Mouse (Mus musculus) heart, embryonic 12.5 days (tissue): ENCODE measurements at regions not wholly inside any gene's neighbourhood (a gene's known extent, or its start where the extent isn't known, plus 50 kb on each side); places are given as distances from the start of the nearest gene placed in this dataset.

Experiments used
- ATAC-seq: fragments of 200-750 bp; cut with Nextera tagmentation; 2 replicates; pipeline ENCODE4 v1.8.0; 2017; ENCODE audit warnings: moderate TSS enrichment, moderate library complexity; ENCODE audit not compliant: insufficient number of reproducible peaks, low FRiP score
- H3K27ac ChIP-seq: fragments of 300-500 bp; sonication (generic); 2 replicates; pipeline ENCODE4 v1.5.1; 2016; ENCODE audit warnings: mild to moderate bottlenecking, moderate library complexity; ENCODE audit not compliant: poor library complexity, severe bottlenecking
- H3K27me3 ChIP-seq: fragments of 300-500 bp; sonication (generic); replicated peaks from 2 replicates; pipeline ENCODE4 v1.6.1; 2016; ENCODE audit warnings: mild to moderate bottlenecking, moderate library complexity
- H3K36me3 ChIP-seq: fragments of 300-500 bp; sonication (generic); 2 replicates; pipeline ENCODE4 v1.6.1; 2016; ENCODE audit warnings: mild to moderate bottlenecking, moderate library complexity
- H3K4me1 ChIP-seq: fragments of 300-500 bp; sonication (generic); replicated peaks from 2 replicates; pipeline ENCODE4 v1.6.1; 2016; ENCODE audit warnings: mild to moderate bottlenecking
- H3K4me2 ChIP-seq: fragments of 300-500 bp; sonication (generic); 2 replicates; pipeline ENCODE4 v1.6.1; 2016; ENCODE audit warnings: mild to moderate bottlenecking, moderate library complexity
- H3K4me3 ChIP-seq: fragments of 300-500 bp; sonication (generic); 2 replicates; pipeline ENCODE4 v1.5.1; 2016; ENCODE audit warnings: mild to moderate bottlenecking
- H3K9ac ChIP-seq: fragments of 300-500 bp; sonication (generic); 2 replicates; pipeline ENCODE4 v1.6.1; 2016; ENCODE audit warnings: mild to moderate bottlenecking, moderate library complexity
- H3K9me3 ChIP-seq: fragments of 300-500 bp; sonication (generic); replicated peaks from 2 replicates; pipeline ENCODE4 v1.6.1; 2016; ENCODE audit warnings: mild to moderate bottlenecking, moderate library complexity
- WGBS: fragments of 180-500 bp; shearing (Covaris S2); methylation state at CpG from one replicate; pipeline ENCODE4 v1.1.7; 2016; 5-methylcytosine and 5-hydroxymethylcytosine counted together

DNA sequence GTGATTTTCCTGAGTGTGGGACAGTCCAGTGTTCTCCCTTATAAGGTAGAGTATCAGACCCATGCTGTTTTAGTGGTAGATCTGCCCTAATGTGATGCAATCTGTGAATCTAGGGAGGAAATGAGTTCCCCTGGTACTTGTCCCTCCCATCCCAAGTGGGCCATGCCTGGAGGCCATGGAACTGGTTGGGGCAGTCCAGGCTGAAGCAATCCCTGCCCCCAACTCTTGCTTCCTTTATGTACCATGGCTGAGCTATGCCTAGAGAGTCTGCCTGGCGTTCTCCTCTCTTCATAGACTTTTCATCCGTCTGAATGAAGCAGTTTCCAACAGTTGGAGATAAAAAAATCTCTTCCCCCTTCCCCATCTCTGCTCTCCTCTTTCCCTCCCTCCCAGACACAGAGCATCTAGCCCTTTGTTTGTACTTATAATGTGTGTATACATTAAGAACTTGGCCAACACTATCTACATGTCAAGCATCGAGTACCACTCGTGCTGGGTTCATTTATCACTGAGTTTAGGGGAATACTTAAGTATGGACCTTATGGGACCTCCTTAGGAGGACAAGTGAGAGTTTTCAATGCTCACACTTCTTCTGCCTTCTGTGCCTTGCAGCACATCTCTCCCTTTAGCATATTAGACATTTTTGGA is 350.4 kb upstream of the Nr2f2 start:
- no peak overlapping the region for H3K4me2 ChIP-seq
- H3K27ac ChIP-seq = no peak overlapping the region
- H3K9ac ChIP-seq = no peak overlapping the region
- H3K4me1 ChIP-seq = 0 out of 2 replicates have a peak, but pooled peaks cover 9% of the 10 kb centered on the region
- H3K27me3 ChIP-seq = no peaks in the 10 kb centered on the region
- no peak overlapping the region for H3K4me3 ChIP-seq
- no peaks in the 10 kb centered on the region for H3K9me3 ChIP-seq
- H3K36me3 ChIP-seq = no peaks in the 10 kb centered on the region
- no peak for ATAC-seq
- WGBS = 77% methylated on average over 4 of the region's 4 CpGs

DNA sequence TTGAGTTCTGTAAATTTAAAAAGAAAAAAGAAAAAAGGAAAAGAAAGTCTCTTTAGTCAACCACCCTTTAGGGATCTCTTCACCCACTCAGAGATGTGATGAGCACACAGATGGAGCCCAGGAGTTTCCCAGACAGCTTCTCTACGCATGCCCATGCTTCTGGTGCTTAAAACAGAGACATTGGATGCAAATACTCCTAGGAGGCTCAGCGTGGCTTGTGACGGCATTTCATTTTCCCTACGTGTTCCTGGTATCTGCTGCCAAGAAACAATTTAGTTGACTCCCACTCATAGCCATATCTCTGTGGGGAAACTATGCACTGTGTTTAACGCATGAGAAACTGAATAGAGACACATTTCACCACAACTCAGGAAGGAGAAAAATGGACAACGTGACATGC is 345.6 kb upstream of the Nr2f2 start:
- Histone ChIP-seq H3K9me3 (no peaks in the 10 kb centered on the region), H3K9ac (no peak overlapping the region), H3K27ac (no peak overlapping the region), H3K36me3 (no peaks in the 10 kb centered on the region), H3K27me3 (no peaks in the 10 kb centered on the region), H3K4me2 (no peak overlapping the region), H3K4me3 (no peak overlapping the region), H3K4me1 (no peaks in the 10 kb centered on the region)
- WGBS = 69% methylated on average over 6 of the region's 6 CpGs
- ATAC-seq = no peak

DNA sequence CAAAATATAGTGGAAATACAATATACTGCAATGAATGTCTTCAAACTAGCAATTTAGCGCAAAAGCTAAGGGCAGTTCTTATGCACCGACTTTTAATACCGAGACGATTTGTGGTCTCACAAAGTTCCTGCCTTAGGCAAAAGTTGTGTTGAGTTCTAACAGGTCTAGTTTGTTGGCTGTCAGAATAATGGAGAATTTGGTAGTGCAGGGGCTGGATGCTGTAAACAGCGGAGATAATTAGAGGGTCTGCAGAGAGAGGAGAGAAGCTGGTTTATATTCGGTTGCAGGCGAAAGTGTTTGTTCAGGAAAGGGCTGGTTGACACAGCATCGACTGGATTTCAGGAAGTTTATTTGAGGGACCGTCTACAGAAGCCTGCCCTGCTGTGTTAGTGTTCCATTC is 339.7 kb upstream of the Nr2f2 start:
- no peaks in the 10 kb centered on the region for H3K9me3 ChIP-seq
- no peak overlapping the region for H3K4me3 ChIP-seq
- no peaks in the 10 kb centered on the region for H3K36me3 ChIP-seq
- no peak for ATAC-seq
- H3K27me3 ChIP-seq = no peaks in the 10 kb centered on the region
- whole genome bisulfite sequencing = 76% methylated on average over 9 of the region's 9 CpGs
- no peak overlapping the region for H3K27ac ChIP-seq
- no peaks in the 10 kb centered on the region for H3K4me1 ChIP-seq
- no peak overlapping the region for H3K4me2 ChIP-seq
- no peak overlapping the region for H3K9ac ChIP-seq

DNA sequence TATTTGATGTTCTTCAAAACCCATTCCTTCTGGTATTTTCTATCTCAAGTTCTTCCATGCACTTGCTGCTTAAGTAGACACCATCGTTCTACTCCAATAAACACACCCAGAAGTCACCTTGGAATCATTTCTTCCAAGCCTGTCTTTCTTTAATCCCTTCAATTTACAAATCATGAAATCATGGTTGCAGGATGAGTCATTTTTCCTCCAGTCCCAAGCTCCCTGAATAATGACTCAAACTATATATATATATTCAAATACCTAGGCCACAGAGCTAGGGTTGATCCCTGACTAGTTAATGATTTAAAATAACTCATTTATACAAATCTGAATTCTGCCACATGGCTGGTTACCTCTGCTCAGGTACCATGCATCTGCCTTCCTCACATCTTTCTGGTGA is 337.2 kb upstream of the Nr2f2 start:
- 81% methylated on average over 1 of the region's 1 CpGs for WGBS
- Histone ChIP-seq H3K4me2 (no peak overlapping the region), H3K9me3 (no peaks in the 10 kb centered on the region), H3K27ac (no peak overlapping the region), H3K4me3 (no peak overlapping the region), H3K4me1 (no peaks in the 10 kb centered on the region), H3K9ac (no peak overlapping the region), H3K36me3 (no peaks in the 10 kb centered on the region), H3K27me3 (no peaks in the 10 kb centered on the region)
- ATAC-seq = no peak

DNA sequence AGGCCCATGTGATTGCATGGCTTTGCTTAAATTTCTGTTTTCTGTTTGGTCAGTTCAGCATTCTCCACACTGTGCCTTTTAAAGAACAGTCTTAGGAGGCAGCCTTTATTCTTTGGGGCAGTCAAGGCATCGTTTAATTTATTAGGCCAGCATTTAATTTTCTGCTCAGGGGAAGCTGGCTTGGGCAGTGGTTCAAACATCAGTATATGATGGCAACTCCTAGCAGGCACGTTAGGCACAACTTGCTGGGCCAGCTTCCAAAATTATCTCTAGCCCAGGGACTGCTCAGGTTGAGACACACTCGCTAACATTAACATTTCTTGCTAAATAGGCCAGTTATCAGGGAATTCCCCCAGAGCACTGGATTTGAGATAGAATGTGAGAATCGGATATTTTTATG is 333.9 kb upstream of the Nr2f2 start:
- H3K4me2 ChIP-seq = no peak overlapping the region
- no peak overlapping the region for H3K4me3 ChIP-seq
- no peak for ATAC-seq
- no peak overlapping the region for H3K9ac ChIP-seq
- H3K9me3 ChIP-seq = no peaks in the 10 kb centered on the region
- H3K27ac ChIP-seq = no peak overlapping the region
- WGBS = 70% methylated on average over 4 of the region's 4 CpGs
- no peaks in the 10 kb centered on the region for H3K36me3 ChIP-seq
- H3K4me1 ChIP-seq = no peaks in the 10 kb centered on the region
- no peaks in the 10 kb centered on the region for H3K27me3 ChIP-seq

DNA sequence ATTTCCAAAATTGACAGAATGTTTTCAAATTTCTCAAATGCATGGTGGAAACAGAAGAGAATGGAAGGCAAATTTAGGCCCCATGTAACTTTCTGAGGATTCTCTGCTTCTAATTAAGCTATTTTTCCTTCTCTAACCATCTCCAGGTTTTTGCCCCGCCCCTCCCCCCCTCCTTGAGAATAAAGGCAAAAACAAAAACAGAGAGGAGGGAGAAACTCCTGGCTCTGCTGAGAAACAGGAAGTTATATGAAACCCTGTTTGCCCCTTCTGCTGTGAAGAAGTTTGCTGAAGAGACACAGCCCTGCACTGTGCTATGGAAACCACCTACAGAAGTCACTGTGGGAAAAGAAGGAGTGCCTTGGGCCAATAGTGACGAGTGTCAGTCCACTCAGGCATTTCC is 332.9 kb upstream of the Nr2f2 start:
- Histone ChIP-seq H3K27me3 (no peaks in the 10 kb centered on the region), H3K4me2 (no peak overlapping the region), H3K9ac (no peak overlapping the region), H3K9me3 (no peaks in the 10 kb centered on the region), H3K27ac (no peak overlapping the region), H3K4me3 (no peak overlapping the region), H3K36me3 (no peaks in the 10 kb centered on the region), H3K4me1 (no peaks in the 10 kb centered on the region)
- WGBS = 72% methylated on average over 2 of the region's 2 CpGs
- ATAC-seq = no peak

DNA sequence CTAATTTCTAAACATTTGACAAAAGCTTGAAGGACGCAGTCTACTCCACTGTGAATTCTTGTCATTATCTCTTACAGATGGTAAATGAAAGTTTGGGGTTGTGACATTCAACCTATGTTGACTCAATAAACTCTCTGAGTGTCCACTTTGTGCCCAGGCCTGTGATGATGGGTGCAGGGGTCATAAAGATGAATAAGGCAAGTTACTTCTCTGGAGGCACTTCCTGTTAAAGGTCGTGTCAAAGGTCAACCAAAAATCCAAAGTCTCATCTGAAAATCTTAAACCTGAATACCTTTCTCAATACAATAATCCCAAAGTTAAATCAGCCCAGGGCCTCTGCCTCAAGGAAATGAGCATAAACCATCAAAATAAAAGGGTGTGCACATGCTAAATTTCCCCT is 332.5 kb upstream of the Nr2f2 start:
- H3K36me3 ChIP-seq = no peaks in the 10 kb centered on the region
- no peak overlapping the region for H3K4me2 ChIP-seq
- H3K9ac ChIP-seq = no peak overlapping the region
- H3K27me3 ChIP-seq = no peaks in the 10 kb centered on the region
- no peaks in the 10 kb centered on the region for H3K9me3 ChIP-seq
- no peaks in the 10 kb centered on the region for H3K4me1 ChIP-seq
- ATAC-seq = no peak
- no peak overlapping the region for H3K27ac ChIP-seq
- WGBS = 69% methylated on average over 2 of the region's 2 CpGs
- no peak overlapping the region for H3K4me3 ChIP-seq

DNA sequence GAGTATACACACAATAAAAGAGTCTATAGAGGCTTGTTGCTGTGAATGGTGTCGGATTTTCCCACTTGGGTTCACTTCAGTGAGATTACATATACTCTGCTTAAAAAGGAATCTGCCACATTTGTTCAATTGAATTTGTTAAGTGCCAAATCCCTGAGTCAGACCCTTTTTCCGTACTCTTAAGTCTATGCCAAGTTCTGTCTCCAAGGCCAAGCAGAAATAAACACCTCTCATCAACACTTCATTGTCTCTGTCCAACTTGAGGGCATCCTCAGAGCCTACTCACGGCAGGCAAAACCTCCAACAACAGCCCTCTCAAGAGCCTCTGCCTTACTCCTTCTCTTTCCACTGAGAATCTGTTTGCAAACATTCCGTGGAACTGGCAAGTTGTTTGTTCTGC is 325.6 kb upstream of the Nr2f2 start:
- Histone ChIP-seq H3K9ac (no peak overlapping the region), H3K36me3 (no peaks in the 10 kb centered on the region), H3K4me2 (no peak overlapping the region), H3K9me3 (no peaks in the 10 kb centered on the region), H3K27ac (no peak overlapping the region), H3K4me1 (no peaks in the 10 kb centered on the region), H3K4me3 (no peak overlapping the region), H3K27me3 (no peaks in the 10 kb centered on the region)
- 68% methylated on average over 4 of the region's 4 CpGs for WGBS
- ATAC-seq = no peak

DNA sequence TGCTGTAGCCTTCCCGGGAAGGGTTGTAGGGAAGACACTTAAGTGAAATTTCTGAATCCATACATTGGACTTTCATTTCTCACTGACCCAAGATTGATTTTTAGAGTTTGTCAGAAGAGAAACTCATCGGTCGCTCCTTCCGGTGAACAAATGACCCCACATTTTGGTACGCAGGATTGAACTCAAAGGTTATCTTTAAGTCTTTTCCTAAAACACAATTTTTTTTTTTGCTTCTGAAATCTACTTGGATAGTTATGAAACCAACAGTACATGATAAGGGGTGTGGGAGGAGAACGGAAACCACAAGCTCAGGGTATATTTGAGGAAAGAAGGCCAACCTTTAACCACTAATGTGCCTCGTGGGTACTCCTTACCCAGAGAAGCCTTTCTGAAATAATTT is 324.3 kb upstream of the Nr2f2 start:
- ATAC-seq = no peak
- Histone ChIP-seq H3K36me3 (no peaks in the 10 kb centered on the region), H3K9me3 (no peaks in the 10 kb centered on the region), H3K27me3 (no peaks in the 10 kb centered on the region), H3K4me1 (no peaks in the 10 kb centered on the region), H3K9ac (no peak overlapping the region), H3K4me2 (no peak overlapping the region), H3K4me3 (no peak overlapping the region), H3K27ac (no peak overlapping the region)
- 76% methylated on average over 7 of the region's 7 CpGs for WGBS

DNA sequence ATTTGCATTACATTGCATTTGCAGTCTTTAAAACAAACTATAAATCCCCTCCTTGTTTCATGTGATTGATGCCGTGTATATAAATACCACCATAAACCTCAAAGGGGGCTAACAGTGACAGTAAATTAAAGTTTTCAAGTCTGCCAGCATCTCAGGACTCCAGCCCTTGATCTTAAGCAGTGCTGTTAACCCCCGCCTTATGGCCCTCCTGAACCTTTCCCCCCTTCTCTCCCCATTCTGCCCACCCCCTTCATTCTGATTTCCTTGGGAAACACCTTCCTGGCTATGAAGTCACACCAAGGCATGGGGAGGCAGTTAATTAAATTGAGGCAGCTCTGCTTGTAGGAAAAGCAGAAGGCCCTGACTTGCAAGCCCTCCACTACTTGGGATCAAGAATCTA is 302.5 kb upstream of the Nr2f2 start:
- H3K9ac ChIP-seq = no peak overlapping the region
- H3K27me3 ChIP-seq = no peaks in the 10 kb centered on the region
- H3K36me3 ChIP-seq = no peaks in the 10 kb centered on the region
- WGBS = 74% methylated on average over 2 of the region's 2 CpGs
- H3K4me3 ChIP-seq = no peak overlapping the region
- no peak overlapping the region for H3K4me2 ChIP-seq
- ATAC-seq = no peak
- H3K4me1 ChIP-seq = no peaks in the 10 kb centered on the region
- H3K9me3 ChIP-seq = no peaks in the 10 kb centered on the region
- no peak overlapping the region for H3K27ac ChIP-seq

DNA sequence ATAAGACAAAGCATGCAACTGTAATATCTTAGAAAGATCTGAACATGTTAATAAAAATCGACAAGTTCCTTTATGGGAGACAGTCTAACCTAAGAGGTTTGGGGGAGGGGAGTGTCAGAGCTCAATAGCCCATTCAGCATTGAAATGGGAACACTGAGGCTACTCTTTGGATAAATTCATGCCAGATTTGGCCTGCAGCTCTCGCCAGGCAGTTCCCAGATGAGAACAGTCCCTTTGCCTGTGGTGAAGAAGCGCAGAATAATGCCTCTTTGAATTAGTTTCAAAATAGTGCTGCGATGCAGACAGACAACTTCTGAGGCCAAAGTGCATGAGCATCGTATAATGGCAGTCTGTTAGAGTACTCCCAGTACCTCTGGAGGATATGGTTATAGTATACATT is 293.6 kb upstream of the Nr2f2 start:
- H3K9me3 ChIP-seq = no peaks in the 10 kb centered on the region
- no peaks in the 10 kb centered on the region for H3K27me3 ChIP-seq
- 74% methylated on average over 5 of the region's 5 CpGs for WGBS
- no peaks in the 10 kb centered on the region for H3K4me1 ChIP-seq
- no peaks in the 10 kb centered on the region for H3K36me3 ChIP-seq
- no peak overlapping the region for H3K27ac ChIP-seq
- ATAC-seq = no peak
- H3K4me3 ChIP-seq = no peak overlapping the region
- no peak overlapping the region for H3K9ac ChIP-seq
- H3K4me2 ChIP-seq = no peak overlapping the region

DNA sequence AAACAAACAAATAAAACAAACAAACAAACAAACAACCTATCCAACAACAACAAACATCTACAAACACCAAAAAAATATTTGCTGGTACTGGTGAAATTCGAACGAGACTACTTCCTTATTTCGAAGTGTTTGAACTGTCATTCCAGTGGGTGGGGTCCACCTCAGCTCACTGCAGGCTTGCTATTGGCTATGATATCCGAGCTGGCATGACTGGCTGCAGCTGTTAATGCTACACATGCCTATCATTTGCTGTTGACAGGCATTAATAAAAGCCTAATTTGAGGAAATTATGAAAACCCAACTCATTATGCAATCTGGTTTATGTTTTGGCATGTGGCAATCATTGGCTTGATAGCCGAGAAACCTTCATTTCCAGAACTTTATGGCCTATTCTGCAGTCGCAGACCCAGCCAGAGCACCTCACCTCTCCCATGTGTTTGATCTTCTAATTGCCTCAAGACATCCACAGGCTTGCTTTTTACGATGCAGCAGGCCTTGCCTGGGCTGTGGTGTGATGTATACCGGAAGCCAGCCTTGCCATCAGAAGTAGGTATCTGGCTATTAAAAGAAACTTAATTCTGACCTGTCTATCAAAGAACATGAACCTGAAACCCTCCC is 283.3 kb upstream of the Nr2f2 start:
- Histone ChIP-seq H3K9ac (no peak overlapping the region), H3K4me3 (no peak overlapping the region), H3K9me3 (0 out of 2 replicates have a peak, but pooled peaks cover 3% of the 10 kb centered on the region), H3K27me3 (no peaks in the 10 kb centered on the region), H3K4me2 (no peak overlapping the region), H3K27ac (no peak overlapping the region), H3K36me3 (no peaks in the 10 kb centered on the region), H3K4me1 (no peaks in the 10 kb centered on the region)
- no peak for ATAC-seq
- 69% methylated on average over 8 of the region's 8 CpGs for WGBS
